Mouse (Mus musculus) bone marrow macrophage, adult 2 months (primary cell): ENCODE measurements around the gene Msl1.

Experiments used
- CTCF ChIP-seq: IDR thresholded peaks from 2 replicates; pipeline ENCODE4 v1.5.1; 2012; ENCODE audit warnings: low read depth, mild to moderate bottlenecking, low read length, moderate library complexity
- POLR2A ChIP-seq: IDR thresholded peaks from 2 replicates; pipeline ENCODE4 v1.6.1; 2012; ENCODE audit warnings: mild to moderate bottlenecking, low read depth, low read length, borderline replicate concordance

DNA sequence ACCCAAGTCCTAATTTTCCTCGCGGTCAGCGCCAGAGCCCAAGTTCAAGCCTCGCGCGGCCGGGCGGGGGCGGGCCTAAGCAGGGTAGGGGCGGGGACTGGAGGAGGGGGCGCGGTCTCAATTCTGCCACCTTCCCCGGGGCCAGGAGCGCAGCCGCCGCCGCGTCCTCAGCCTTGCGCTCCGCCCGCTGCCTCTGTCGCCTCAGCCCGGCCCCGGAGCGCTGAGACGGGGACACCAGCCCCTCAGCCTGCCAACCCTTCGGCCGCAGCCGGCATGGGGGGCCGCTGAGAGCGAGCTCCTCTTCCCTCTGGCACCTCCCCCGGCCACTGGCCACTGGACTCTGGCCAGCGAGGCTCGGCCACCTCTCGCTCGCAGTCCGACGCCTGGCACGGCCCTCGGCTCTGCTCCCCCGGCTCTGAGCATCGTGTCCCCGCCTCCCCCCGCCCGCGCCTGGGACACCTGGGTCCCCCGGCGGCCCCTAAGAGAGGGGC, 41.4 kb downstream of the Msl1 start, which contains the start of gene Rapgefl1:
- no peak for TF ChIP-seq CTCF
- no peak for TF ChIP-seq POLR2A
